Mouse (Mus musculus): ENCODE measurements around the gene Rnf215.

- TF ChIP-seq MAFK (IDR thresholded peaks at IDR 0.05; ENCODE audit: insufficient read depth, low read depth, low read length) (no peak), ZC3H11A (IDR thresholded peaks at IDR 0.05; ENCODE audit: borderline replicate concordance, low read depth, low read length) (no peak), ZNF384 (IDR thresholded peaks at IDR 0.05; ENCODE audit: low read depth, low read length) (no peak), CHD2 (IDR thresholded peaks at IDR 0.05; ENCODE audit: low read depth, low read length) (no peak), HCFC1 (IDR thresholded peaks at IDR 0.05; ENCODE audit: borderline replicate concordance, insufficient read depth, low read length) (no peak)
Observed at GRCm38 (mm10) chr11:4166467-4167090, 31.6 kb downstream of the Rnf215 start.

Measured in ES-E14 (cell line).